Mouse (Mus musculus): ENCODE measurements around the gene Ampd3.

Ampd3 gene

GRCm38 (mm10) chr7:110797722-110798409 is 29.9 kb downstream of the Ampd3 start:
- DNase-seq (ENCODE audit: low spot score in 2 of 2) = no peak

- peak in 1 of 2 experiments; percentile 95 for DNase-seq (ENCODE audit: low spot score in 2 of 2)
Observed at GRCm38 (mm10) chr7:110801028-110801427, 33.0 kb downstream of the Ampd3 start.

- no peak for DNase-seq (ENCODE audit: low spot score in 2 of 2)
Observed at GRCm38 (mm10) chr7:110803131-110803530, 35.1 kb downstream of the Ampd3 start.

GRCm38 (mm10) chr7:110804266-110804665 is 36.3 kb downstream of the Ampd3 start:
- DNase-seq (ENCODE audit: low spot score in 2 of 2) = peak in 1 of 2 experiments; percentile 43

- no peak for DNase-seq (ENCODE audit: low spot score in 2 of 2)
Observed at GRCm38 (mm10) chr7:110807460-110808030, 39.5 kb downstream of the Ampd3 start.

- DNase-seq (ENCODE audit: low spot score in 2 of 2) = no peak
Observed at GRCm38 (mm10) chr7:110808962-110809361, 41.0 kb downstream of the Ampd3 start.

- DNase-seq (ENCODE audit: low spot score in 2 of 2) = no peak
Observed at GRCm38 (mm10) chr7:110809585-110810557, 41.9 kb downstream of the Ampd3 start.

GRCm38 (mm10) chr7:110810995-110811394 is 43.0 kb downstream of the Ampd3 start:
- DNase-seq (ENCODE audit: low spot score in 2 of 2) = no peak

GRCm38 (mm10) chr7:110811529-110811928 is 43.5 kb downstream of the Ampd3 start:
- no peak for DNase-seq (ENCODE audit: low spot score in 2 of 2)

GRCm38 (mm10) chr7:110813983-110814382 is 46.0 kb downstream of the Ampd3 start:
- no peak for DNase-seq (ENCODE audit: low spot score in 2 of 2)

- peak in 1 of 2 experiments; percentile 64 for DNase-seq (ENCODE audit: low spot score in 2 of 2)
Observed at GRCm38 (mm10) chr7:110816037-110816436, 48.0 kb downstream of the Ampd3 start.

GRCm38 (mm10) chr7:110818206-110818605 is 50.2 kb downstream of the Ampd3 start:
- no peak for DNase-seq (ENCODE audit: low spot score in 2 of 2)

GRCm38 (mm10) chr7:110818787-110819350 is 50.9 kb downstream of the Ampd3 start:
- no peak for DNase-seq (ENCODE audit: low spot score in 2 of 2)

GRCm38 (mm10) chr7:110821068-110821467 is 53.1 kb downstream of the Ampd3 start:
- DNase-seq (ENCODE audit: low spot score in 2 of 2) = peak in 1 of 2 experiments; percentile 42

- peak in 1 of 2 experiments; percentile 54 for DNase-seq (ENCODE audit: low spot score in 2 of 2)
Observed at GRCm38 (mm10) chr7:110821653-110822052, 53.6 kb downstream of the Ampd3 start.

- no peak for DNase-seq (ENCODE audit: low spot score in 2 of 2)
Observed at GRCm38 (mm10) chr7:110822055-110822454, 54.0 kb downstream of the Ampd3 start.

- no peak for DNase-seq (ENCODE audit: low spot score in 2 of 2)
Observed at GRCm38 (mm10) chr7:110823076-110823475, 55.1 kb downstream of the Ampd3 start.

GRCm38 (mm10) chr7:110823593-110823992 is 55.6 kb downstream of the Ampd3 start:
- no peak for DNase-seq (ENCODE audit: low spot score in 2 of 2)

GRCm38 (mm10) chr7:110823995-110824953 is 56.3 kb downstream of the Ampd3 start:
- DNase-seq (ENCODE audit: low spot score in 2 of 2) = no peak

- no peak for DNase-seq (ENCODE audit: low spot score in 2 of 2)
Observed at GRCm38 (mm10) chr7:110833024-110833423, 65.0 kb downstream of the Ampd3 start.

- DNase-seq (ENCODE audit: low spot score in 2 of 2) = no peak
Observed at GRCm38 (mm10) chr7:110834018-110834417, 66.0 kb downstream of the Ampd3 start.
